Mouse (Mus musculus) hindbrain, postnatal 0 days (tissue): ENCODE results near the gene Stx2. TPM values are rescaled to one million over a fixed set of nuclear protein-coding genes. Genes with fewer than 3 reads are reported as not detected.

Experiments used
- ATAC-seq: fragments of 200-750 bp; cut with Nextera tagmentation; 2 replicates; pipeline ENCODE4 v1.8.0; 2017; ENCODE audit warnings: mild to moderate bottlenecking, moderate TSS enrichment, moderate library complexity
- DNase-seq: peaks from one replicate; pipeline ENCODE4 v3.0.0-alpha.2; 2015; ENCODE audit warnings: low spot score
- H3K27ac ChIP-seq: fragments of 300-500 bp; sonication (generic); 2 replicates; pipeline ENCODE4 v1.5.1; 2014; ENCODE audit warnings: mild to moderate bottlenecking
- H3K27me3 ChIP-seq: fragments of 300-500 bp; sonication (generic); 2 replicates; pipeline ENCODE4 v1.6.1; 2014; ENCODE audit warnings: low read length, mixed read lengths; ENCODE audit not compliant: insufficient read depth
- H3K36me3 ChIP-seq: fragments of 300-500 bp; sonication (generic); 2 replicates; pipeline ENCODE4 v1.6.1; 2014; ENCODE audit warnings: low read length, mixed read lengths; ENCODE audit not compliant: insufficient read depth
- H3K4me1 ChIP-seq: fragments of 300-500 bp; sonication (generic); 2 replicates; pipeline ENCODE4 v1.6.1; 2014; ENCODE audit warnings: antibody characterized with exemption, low read length, mixed read lengths; ENCODE audit not compliant: insufficient read depth
- H3K4me2 ChIP-seq: fragments of 300-500 bp; sonication (generic); 2 replicates; pipeline ENCODE4 v1.6.1; 2014; ENCODE audit warnings: low read depth, mild to moderate bottlenecking, low read length, moderate library complexity, mixed read lengths
- H3K4me3 ChIP-seq: fragments of 300-500 bp; sonication (generic); 2 replicates; pipeline ENCODE4 v1.5.1; 2014; ENCODE audit warnings: low read length
- H3K9ac ChIP-seq: fragments of 300-500 bp; sonication (generic); replicated peaks from 2 replicates; pipeline ENCODE4 v1.6.1; 2014; ENCODE audit warnings: mild to moderate bottlenecking, low read length, moderate library complexity, mixed read lengths
- H3K9me3 ChIP-seq: fragments of 300-500 bp; sonication (generic); 2 replicates; pipeline ENCODE4 v1.6.1; 2016; ENCODE audit warnings: low read length, mixed read lengths
- CTCF ChIP-seq: IDR thresholded peaks from 2 replicates; pipeline ENCODE4 v1.5.1; 2016; ENCODE audit warnings: antibody characterized with exemption, control low read depth, low read depth
- WGBS: fragments of 180-500 bp; shearing (Covaris S2); extraction: QIAGEN DNeasy Blood & Tissue Kit; methylation state at CpG from one replicate; pipeline ENCODE4 v1.1.7; 2014; 5-methylcytosine and 5-hydroxymethylcytosine counted together
- polyA plus RNA-seq: library from polyadenylated mRNA; unstranded; fragments of >200 nt; fragmentation: Nextera tagmentation; extraction: Ambion mirVana; gene quantifications from 2 replicates; pipeline ENCODE4 v1.2.1, GENCODE M21; 2015
- total RNA-seq: library from RNA; depleted of rRNA; stranded (reverse); fragments of >200 nt; gene quantifications from 2 replicates; pipeline ENCODE4 v1.2.3, GENCODE M21; 2014; rRNA removed

The Stx2 gene
- total and polyA plus RNA-seq, 2 experiments from 2014 or later, result 11.9 to 14.1 TPM

DNA sequence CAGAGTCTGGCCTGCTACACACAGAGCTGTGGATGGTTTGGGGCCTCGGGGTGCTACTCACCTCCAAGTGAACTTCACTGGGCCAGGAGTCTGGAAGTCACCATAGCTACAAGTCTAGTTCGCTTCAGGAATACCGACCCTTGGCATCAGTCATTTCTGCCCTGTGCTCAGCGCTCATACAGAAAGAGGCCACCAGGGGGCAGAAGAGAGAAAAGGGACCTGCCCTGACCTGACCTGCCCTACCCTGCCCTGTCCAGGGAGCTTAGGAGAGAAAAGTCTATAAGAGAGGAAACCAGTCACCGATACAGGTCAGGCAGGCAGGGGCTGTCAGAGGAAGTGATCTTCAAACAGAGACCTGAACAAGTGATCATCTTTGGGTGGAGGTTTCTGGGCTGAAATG lies 61.3 kb downstream of the Stx2 start:
- no peak overlapping the region for H3K9ac ChIP-seq
- peak; percentile 55 for TF ChIP-seq CTCF
- DNase-seq, result no peak
- H3K4me3 ChIP-seq, result no peak overlapping the region
- H3K36me3 ChIP-seq, result no peaks in the 10 kb centered on the region
- 78% methylated on average over 5 of the region's 5 CpGs for WGBS
- no peak overlapping the region for H3K4me2 ChIP-seq
- H3K9me3 ChIP-seq, result no peaks in the 10 kb centered on the region
- H3K27me3 ChIP-seq, result no peaks in the 10 kb centered on the region
- no peaks in the 10 kb centered on the region for H3K4me1 ChIP-seq
- no peak overlapping the region for H3K27ac ChIP-seq
- no peak for ATAC-seq

DNA sequence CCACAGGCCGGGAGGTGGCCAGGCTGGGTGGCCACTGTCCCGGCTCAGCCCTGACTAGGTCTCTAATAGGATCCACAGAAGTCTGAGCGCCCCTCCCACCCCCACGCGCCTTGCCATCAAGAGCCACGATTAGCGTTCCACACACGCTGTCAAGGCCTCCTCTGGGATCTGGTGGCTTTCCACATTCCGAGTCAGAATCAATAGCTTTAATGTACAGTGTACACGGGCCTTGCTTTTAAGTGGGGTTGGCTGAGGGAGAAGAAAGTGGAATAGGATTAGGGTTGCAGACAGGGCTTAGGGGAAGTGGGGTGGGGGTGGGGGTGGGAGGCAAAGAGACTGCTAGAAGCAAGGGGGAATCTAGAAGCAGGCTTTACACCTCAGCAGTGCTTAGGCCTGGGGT lies 67.9 kb downstream of the Stx2 start:
- no peak for ATAC-seq
- H3K4me2 ChIP-seq, result no peak overlapping the region
- 75% methylated on average over 10 of the region's 10 CpGs for WGBS

DNA sequence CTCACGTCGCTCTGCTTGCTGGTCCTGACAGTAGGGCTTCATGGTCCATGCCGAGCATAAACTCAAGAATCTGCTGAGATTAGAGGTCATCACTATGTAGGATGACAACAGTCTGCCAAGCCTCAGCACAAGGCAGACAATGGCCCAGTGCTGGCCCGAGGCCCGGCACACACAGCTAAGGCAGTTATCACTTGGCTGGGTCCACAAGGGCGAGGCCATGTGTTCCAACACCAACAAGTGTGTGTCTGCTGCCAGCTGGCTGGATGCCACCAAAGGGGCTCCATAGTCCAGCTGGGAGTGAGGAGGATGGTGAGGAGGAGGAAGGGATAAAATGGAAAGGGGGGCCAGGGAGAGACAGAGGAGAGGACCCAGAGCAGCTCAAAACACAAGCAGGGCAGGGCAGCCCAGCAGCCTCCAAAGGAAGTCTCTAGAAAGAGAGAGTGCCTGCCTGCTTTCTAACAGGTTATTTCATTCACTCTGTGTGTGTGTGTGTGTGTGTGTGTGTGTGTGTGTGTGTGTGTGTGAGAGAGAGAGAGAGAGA lies 72.9 kb downstream of the Stx2 start:
- DNase-seq, result peak; percentile 84
- WGBS, result 33% methylated on average over 6 of the region's 6 CpGs
- Histone ChIP-seq H3K36me3 (no peaks in the 10 kb centered on the region), H3K4me3 (no peak overlapping the region), H3K27me3 (no peaks in the 10 kb centered on the region; the same call in 1 of the 2 replicates), H3K4me2 (no peak overlapping the region), H3K27ac (no peak overlapping the region), H3K4me1 (0 out of 2 replicates have a peak, but pooled peaks cover 5% of the 10 kb centered on the region), H3K9ac (no peak overlapping the region), H3K9me3 (no peaks in the 10 kb centered on the region)
- ATAC-seq, result peak; percentile 89
- TF ChIP-seq CTCF, result no peak

More for the DNA sequence above, 67.9 kb downstream of the Stx2 start:
- H3K36me3 ChIP-seq, result no peaks in the 10 kb centered on the region
- TF ChIP-seq CTCF, result no peak
- 0 out of 2 replicates have a peak, but pooled peaks cover 3% of the 10 kb centered on the region for H3K4me1 ChIP-seq
- no peaks in the 10 kb centered on the region for H3K9me3 ChIP-seq
- DNase-seq, result no peak
- no peak overlapping the region for H3K27ac ChIP-seq
- H3K4me3 ChIP-seq, result no peak overlapping the region
- H3K27me3 ChIP-seq, result no peaks in the 10 kb centered on the region
- no peak overlapping the region for H3K9ac ChIP-seq

Other genes with a start within 250 kb of the Stx2 start
- gene Rimbp2, start 55.1 kb downstream of the Stx2 start, total RNA-seq, result 18.9 and 20.9 TPM in 2 replicates
- gene Rimbp2, start 55.1 kb downstream of the Stx2 start, polyA plus RNA-seq, result 4.5 and 4.6 TPM in 2 replicates
- gene Ran, start 11.5 kb upstream of the Stx2 start, total RNA-seq, result 156 and 159 TPM in 2 replicates
- 304 and 314 TPM in 2 replicates for gene Ran, start 11.5 kb upstream of the Stx2 start, polyA plus RNA-seq
- 0.52 and 0.54 TPM in 2 replicates for gene Adgrd1, start 88.2 kb upstream of the Stx2 start, total RNA-seq
- 0.21 and 0.23 TPM in 2 replicates for gene Adgrd1, start 88.2 kb upstream of the Stx2 start, polyA plus RNA-seq